Mouse (Mus musculus): ENCODE measurements around the gene Chad. TPM values are rescaled to one million over a fixed set of nuclear protein-coding genes. Genes with fewer than 3 reads are reported as not detected.

Gene Chad
- polyA plus RNA-seq, 1 experiment from 2014 or later: 0.20 TPM

GRCm38 (mm10) chr11:94543344-94543743 is 21.5 kb upstream of the Chad start:
- Histone ChIP-seq H3K4me1 (ENCODE audit: control insufficient read depth, insufficient read depth, low read length) (peaks cover 3% of the 10 kb centered on the region), H3K4me3 (ENCODE audit: low read depth, low read length) (no peak overlapping the region), H3K9me3 (ENCODE audit: control insufficient read depth, low read length) (no peaks in the 10 kb centered on the region), H3K27me3 (ENCODE audit: control insufficient read depth, insufficient read depth, low read length) (no peaks in the 10 kb centered on the region), H3K9ac (ENCODE audit: low read length) (no peak overlapping the region), H3K4me2 (no peak overlapping the region), H3K36me3 (ENCODE audit: control insufficient read depth, insufficient read depth, low read length) (no peaks in the 10 kb centered on the region), H3K27ac (ENCODE audit: low read depth, low read length) (no peak overlapping the region)
- peak; percentile 54 for DNase-seq (ENCODE audit: low spot score, missing footprints)
- no peak for ATAC-seq (ENCODE audit: low FRiP score)
- 87% methylated on average over 12 of the region's 12 CpGs for WGBS

- Histone ChIP-seq H3K27ac (ENCODE audit: low read depth, low read length) (no peak overlapping the region), H3K4me1 (ENCODE audit: control insufficient read depth, insufficient read depth, low read length) (peaks cover 7% of the 10 kb centered on the region), H3K9me3 (ENCODE audit: control insufficient read depth, low read length) (no peaks in the 10 kb centered on the region), H3K4me3 (ENCODE audit: low read depth, low read length) (no peak overlapping the region), H3K27me3 (ENCODE audit: control insufficient read depth, insufficient read depth, low read length) (no peaks in the 10 kb centered on the region), H3K36me3 (ENCODE audit: control insufficient read depth, insufficient read depth, low read length) (no peaks in the 10 kb centered on the region), H3K4me2 (no peak overlapping the region; the same call in 1 of the 2 replicates), H3K9ac (ENCODE audit: low read length) (no peak overlapping the region)
- 29% methylated on average over 9 of the region's 9 CpGs for WGBS
- ATAC-seq (ENCODE audit: low FRiP score) (0 out of 2 replicates have a peak, but pooled peaks have one; percentile 22), DNase-seq (ENCODE audit: low spot score, missing footprints) (peak; percentile 92)
These were observed 20.9 kb upstream of the Chad start for GRCm38 (mm10) chr11:94543932-94544331.

GRCm38 (mm10) chr11:94544422-94544821 is 20.4 kb upstream of the Chad start:
- Histone ChIP-seq H3K9ac (ENCODE audit: low read length) (no peak overlapping the region), H3K9me3 (ENCODE audit: control insufficient read depth, low read length) (no peaks in the 10 kb centered on the region), H3K4me3 (ENCODE audit: low read depth, low read length) (no peak overlapping the region), H3K4me1 (ENCODE audit: control insufficient read depth, insufficient read depth, low read length) (peaks cover 7% of the 10 kb centered on the region), H3K4me2 (peak overlapping the region; percentile 10; the same call in 1 of the 2 replicates), H3K27ac (ENCODE audit: low read depth, low read length) (no peak overlapping the region), H3K27me3 (ENCODE audit: control insufficient read depth, insufficient read depth, low read length) (no peaks in the 10 kb centered on the region), H3K36me3 (ENCODE audit: control insufficient read depth, insufficient read depth, low read length) (no peaks in the 10 kb centered on the region)
- no peak for ATAC-seq (ENCODE audit: low FRiP score)
- WGBS: 53% methylated on average over 18 of the region's 18 CpGs
- DNase-seq (ENCODE audit: low spot score, missing footprints): peak; percentile 84

- no peaks in the 10 kb centered on the region for H3K9me3 ChIP-seq (ENCODE audit: control insufficient read depth, low read length)
- H3K4me3 ChIP-seq (ENCODE audit: low read depth, low read length): no peak overlapping the region
- ATAC-seq (ENCODE audit: low FRiP score) (no peak), DNase-seq (ENCODE audit: low spot score, missing footprints) (no peak)
- H3K27ac ChIP-seq (ENCODE audit: low read depth, low read length): no peak overlapping the region
- H3K27me3 ChIP-seq (ENCODE audit: control insufficient read depth, insufficient read depth, low read length): no peaks in the 10 kb centered on the region
- no peaks in the 10 kb centered on the region for H3K36me3 ChIP-seq (ENCODE audit: control insufficient read depth, insufficient read depth, low read length)
- no peak overlapping the region for H3K9ac ChIP-seq (ENCODE audit: low read length)
- WGBS: 100% methylated on average over 5 of the region's 5 CpGs
- H3K4me2 ChIP-seq: no peak overlapping the region
- H3K4me1 ChIP-seq (ENCODE audit: control insufficient read depth, insufficient read depth, low read length): peaks cover 7% of the 10 kb centered on the region
These were observed 18.5 kb upstream of the Chad start for GRCm38 (mm10) chr11:94546381-94546780.

- DNase-seq (ENCODE audit: low spot score, missing footprints) (no peak), ATAC-seq (ENCODE audit: low FRiP score) (no peak)
- Histone ChIP-seq H3K9ac (ENCODE audit: low read length) (no peak overlapping the region), H3K36me3 (ENCODE audit: control insufficient read depth, insufficient read depth, low read length) (no peaks in the 10 kb centered on the region), H3K9me3 (ENCODE audit: control insufficient read depth, low read length) (no peaks in the 10 kb centered on the region), H3K4me1 (ENCODE audit: control insufficient read depth, insufficient read depth, low read length) (peaks cover 7% of the 10 kb centered on the region), H3K27ac (ENCODE audit: low read depth, low read length) (no peak overlapping the region), H3K4me2 (no peak overlapping the region), H3K27me3 (ENCODE audit: control insufficient read depth, insufficient read depth, low read length) (no peaks in the 10 kb centered on the region), H3K4me3 (ENCODE audit: low read depth, low read length) (no peak overlapping the region)
- 94% methylated on average over 6 of the region's 6 CpGs for WGBS
These were observed 17.6 kb upstream of the Chad start for GRCm38 (mm10) chr11:94547271-94547670.

- Histone ChIP-seq H3K27me3 (ENCODE audit: control insufficient read depth, insufficient read depth, low read length) (no peaks in the 10 kb centered on the region), H3K9me3 (ENCODE audit: control insufficient read depth, low read length) (no peaks in the 10 kb centered on the region), H3K27ac (ENCODE audit: low read depth, low read length) (peak overlapping the region; percentile 4; the same call in 1 of the 2 replicates), H3K4me3 (ENCODE audit: low read depth, low read length) (peak overlapping the region; percentile 44), H3K4me1 (ENCODE audit: control insufficient read depth, insufficient read depth, low read length) (peaks cover 7% of the 10 kb centered on the region), H3K4me2 (peak overlapping the region; percentile 90), H3K36me3 (ENCODE audit: control insufficient read depth, insufficient read depth, low read length) (no peaks in the 10 kb centered on the region), H3K9ac (ENCODE audit: low read length) (peak overlapping the region; percentile 44)
- ATAC-seq (ENCODE audit: low FRiP score) (peak; percentile 47), DNase-seq (ENCODE audit: low spot score, missing footprints) (no peak)
- 14% methylated on average over 24 of the region's 24 CpGs for WGBS
These were observed 16.6 kb upstream of the Chad start for GRCm38 (mm10) chr11:94548041-94548784.

GRCm38 (mm10) chr11:94548888-94549690 is 15.8 kb upstream of the Chad start, which contains the start of gene Rsad1:
Gene Rsad1, minus strand, starts transcription at chr11:94549255.
- Histone ChIP-seq H3K27me3 (ENCODE audit: control insufficient read depth, insufficient read depth, low read length) (no peaks in the 10 kb centered on the region), H3K4me2 (peak within 1 kb of the TSS; percentile 90), H3K4me1 (ENCODE audit: control insufficient read depth, insufficient read depth, low read length) (peaks cover 7% of the 10 kb centered on the region), H3K36me3 (ENCODE audit: control insufficient read depth, insufficient read depth, low read length) (no peaks in the 10 kb centered on the region), H3K27ac (ENCODE audit: low read depth, low read length) (peak within 1 kb of the TSS; percentile 4; the same call in 1 of the 2 replicates), H3K4me3 (ENCODE audit: low read depth, low read length) (peak within 1 kb of the TSS; percentile 44), H3K9me3 (ENCODE audit: control insufficient read depth, low read length) (no peaks in the 10 kb centered on the region), H3K9ac (ENCODE audit: low read length) (peak within 1 kb of the TSS; percentile 44)
- DNase-seq (ENCODE audit: low spot score, missing footprints) (peak; percentile 100), ATAC-seq (ENCODE audit: low FRiP score) (peak; percentile 92)
- WGBS: 5% methylated on average over 49 of the region's 49 CpGs

- ATAC-seq (ENCODE audit: low FRiP score): no peak
- Histone ChIP-seq H3K36me3 (ENCODE audit: control insufficient read depth, insufficient read depth, low read length) (no peaks in the 10 kb centered on the region), H3K4me1 (ENCODE audit: control insufficient read depth, insufficient read depth, low read length) (peaks cover 7% of the 10 kb centered on the region), H3K9ac (ENCODE audit: low read length) (no peak overlapping the region), H3K4me2 (no peak overlapping the region), H3K27me3 (ENCODE audit: control insufficient read depth, insufficient read depth, low read length) (no peaks in the 10 kb centered on the region), H3K27ac (ENCODE audit: low read depth, low read length) (no peak overlapping the region), H3K9me3 (ENCODE audit: control insufficient read depth, low read length) (no peaks in the 10 kb centered on the region), H3K4me3 (ENCODE audit: low read depth, low read length) (no peak overlapping the region)
- peak; percentile 64 for DNase-seq (ENCODE audit: low spot score, missing footprints)
- WGBS: 82% methylated on average over 10 of the region's 10 CpGs
These were observed 15.0 kb upstream of the Chad start for GRCm38 (mm10) chr11:94549691-94550441.

Measured in midbrain, embryonic 11.5 days (tissue).